Mouse (Mus musculus) CD4-positive, CD25-positive, alpha-beta regulatory T cell, adult 9 weeks (primary cell): ENCODE results near the gene Dab2ip. TPM values are rescaled to one million over a fixed set of nuclear protein-coding genes. Genes with fewer than 3 reads are reported as not detected.

Source experiments
- polyA plus RNA-seq: library from polyadenylated mRNA; unstranded; fragments of 100-300 nt; shearing (Covaris generic); gene quantifications from one replicate; pipeline ENCODE4 v1.2.1, GENCODE M21; 2017

Gene Dab2ip
- polyA plus RNA-seq: 0.81 TPM

DNA sequence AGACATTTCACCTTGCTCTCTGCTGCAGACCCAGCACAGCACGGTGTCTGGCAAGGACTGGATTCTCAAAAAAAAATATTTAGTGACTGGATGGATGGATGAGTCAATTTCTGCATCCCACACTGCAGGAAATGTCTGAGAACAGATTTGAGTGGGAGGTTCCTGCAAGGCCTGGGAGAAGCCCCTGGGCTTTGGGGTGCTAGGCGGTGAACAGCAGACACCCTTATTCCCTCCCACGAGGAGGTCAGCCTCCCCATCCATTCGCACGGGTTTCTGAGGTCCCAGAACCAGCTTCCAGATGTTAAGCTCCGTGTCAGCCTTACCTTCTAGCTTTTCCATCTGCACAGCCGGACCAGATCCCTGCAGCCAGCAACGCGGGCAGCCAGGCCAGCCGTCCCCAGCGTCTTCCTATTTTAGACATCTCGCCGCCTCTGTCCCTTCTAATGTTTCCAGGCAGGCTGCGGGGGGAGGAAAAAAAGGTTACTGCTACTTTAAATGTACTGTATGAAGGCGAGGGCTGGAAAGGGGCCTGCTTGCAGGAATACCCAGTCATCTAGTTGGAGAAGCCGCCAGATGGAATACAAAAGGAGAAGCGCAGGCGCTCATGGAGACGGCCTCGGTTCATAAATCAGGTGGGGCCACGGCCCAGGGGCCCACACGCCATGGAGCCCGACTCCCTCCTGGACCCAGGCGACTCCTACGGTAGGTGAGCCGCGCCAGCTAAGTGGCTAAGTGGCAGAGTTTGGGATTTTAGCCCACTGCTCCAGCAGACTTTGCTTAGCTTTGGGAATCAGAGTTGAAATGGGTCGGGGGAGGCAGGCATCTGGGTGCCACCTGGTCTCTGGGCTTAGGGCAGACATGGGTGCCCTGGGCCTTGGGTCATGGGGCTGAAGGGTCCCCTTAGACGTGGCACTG is at the start of gene Dab2ip:
TSS of gene Dab2ip (plus strand) at position 356 of the 915 bp plus-strand sequence.

Other genes starting within 250 kb of the Dab2ip start
- 5.6 TPM for gene Stom, start 221.3 kb upstream of the Dab2ip start, polyA plus RNA-seq
- not detected for gene 4930568D16Rik, start 190.5 kb upstream of the Dab2ip start, polyA plus RNA-seq
- not detected for gene 4930402F06Rik, start 161.1 kb upstream of the Dab2ip start, polyA plus RNA-seq
- 23.7 TPM for gene Ggta1, start 95.0 kb upstream of the Dab2ip start, polyA plus RNA-seq